Mouse (Mus musculus) spleen, embryonic (tissue): ENCODE results near the gene Csrp2.

Experiments
- CTCF ChIA-PET: fragments of 350-600 bp; sonication (Branson Sonifier 250); formaldehyde crosslinking; loops from one replicate; lab custom pipeline; 2022; lab: Charles Lee

Csrp2 gene

DNA sequence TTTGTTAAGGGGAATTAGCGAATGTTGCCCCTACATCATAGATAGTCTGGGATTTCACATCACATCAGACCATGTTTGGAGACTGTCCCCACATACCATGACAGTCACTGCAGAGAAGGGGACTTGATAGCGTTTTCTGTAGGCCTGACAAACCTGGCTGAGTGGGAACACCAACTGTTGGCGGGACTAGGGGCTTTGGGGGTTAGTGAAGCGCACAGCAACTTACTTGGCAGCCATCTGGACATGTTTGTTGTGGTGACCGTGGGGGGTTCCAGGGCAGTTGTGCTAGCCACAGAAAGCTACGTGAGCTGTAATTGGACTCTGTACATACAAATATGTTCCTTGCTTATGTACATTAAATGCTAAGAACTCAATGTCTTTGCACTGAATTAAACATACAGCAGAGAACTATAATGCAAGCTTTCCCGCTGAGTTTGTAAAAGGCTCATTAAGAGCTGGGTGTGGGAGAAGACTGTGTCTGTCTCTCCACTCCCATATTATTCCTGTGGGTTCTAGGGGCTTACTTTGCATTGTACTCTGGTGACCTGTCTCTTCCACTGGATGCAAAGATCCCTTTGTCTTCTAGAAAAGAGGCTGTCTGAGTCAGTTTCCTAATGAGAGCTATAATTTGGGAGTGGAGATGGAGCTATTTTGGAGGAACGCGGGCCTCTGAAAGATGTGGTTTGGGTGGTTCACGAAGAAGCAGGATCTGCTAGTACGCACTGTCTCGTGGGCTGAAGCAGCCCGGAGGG, 11.7 kb downstream of the Csrp2 start:
- CTCF ChIA-PET: no interaction called here

DNA sequence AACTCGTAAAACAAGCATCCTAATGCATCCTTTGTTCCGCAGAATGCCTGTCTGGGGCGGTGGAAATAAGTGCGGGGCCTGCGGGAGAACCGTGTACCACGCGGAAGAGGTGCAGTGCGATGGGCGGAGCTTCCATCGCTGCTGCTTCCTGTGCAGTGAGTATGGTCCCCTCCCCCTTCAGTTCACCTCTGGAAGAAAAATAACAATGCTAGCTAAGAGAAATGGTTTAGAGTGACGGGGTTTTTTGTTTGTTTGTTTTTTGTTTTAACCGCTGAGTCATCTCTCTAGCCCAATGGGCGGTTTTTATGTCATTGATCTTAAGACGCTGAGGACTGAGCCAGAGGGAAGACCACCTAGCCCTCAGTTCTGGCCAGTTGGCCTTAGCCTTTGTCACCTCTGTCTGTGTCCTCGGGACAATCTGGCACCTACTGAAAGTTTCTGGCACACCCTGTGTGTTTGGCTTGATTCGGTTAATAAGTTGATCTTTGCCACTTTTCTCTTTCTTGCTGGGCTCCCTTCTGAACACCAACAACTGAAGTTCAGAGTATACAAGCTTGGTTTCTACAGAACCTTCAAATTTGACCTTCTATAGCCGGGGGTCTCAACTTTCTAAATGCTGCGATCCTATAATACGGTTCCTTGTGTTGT, 12.4 kb downstream of the Csrp2 start:
- CTCF ChIA-PET: no interaction called here

DNA sequence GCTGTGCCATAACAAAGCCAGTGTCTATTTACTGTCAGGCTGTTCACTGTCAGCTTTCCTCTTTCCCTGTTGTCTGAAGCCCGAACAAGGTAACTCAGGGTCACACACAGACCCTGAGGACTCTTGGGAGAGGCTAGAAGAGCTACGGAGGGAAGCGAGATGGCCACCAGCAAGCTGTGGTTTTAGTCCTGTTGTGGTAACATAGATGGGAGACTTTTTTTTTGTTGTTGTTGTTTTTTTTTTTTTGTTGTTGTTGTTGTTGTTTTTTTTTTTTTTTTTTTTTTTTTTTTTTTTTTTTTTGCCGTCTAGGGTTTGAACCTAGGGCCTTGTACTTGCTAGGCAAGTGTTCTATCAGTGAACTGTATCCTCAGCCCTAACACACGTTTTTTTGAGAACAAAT, 14.0 kb downstream of the Csrp2 start:
- CTCF ChIA-PET: interaction anchor here (0.5 to 0.8 kb wide), 4 partner anchors 9 to 531 kb away, joined by 3 to 6 read pairs (median 4); no protein-coding TSS in a partner anchor

DNA sequence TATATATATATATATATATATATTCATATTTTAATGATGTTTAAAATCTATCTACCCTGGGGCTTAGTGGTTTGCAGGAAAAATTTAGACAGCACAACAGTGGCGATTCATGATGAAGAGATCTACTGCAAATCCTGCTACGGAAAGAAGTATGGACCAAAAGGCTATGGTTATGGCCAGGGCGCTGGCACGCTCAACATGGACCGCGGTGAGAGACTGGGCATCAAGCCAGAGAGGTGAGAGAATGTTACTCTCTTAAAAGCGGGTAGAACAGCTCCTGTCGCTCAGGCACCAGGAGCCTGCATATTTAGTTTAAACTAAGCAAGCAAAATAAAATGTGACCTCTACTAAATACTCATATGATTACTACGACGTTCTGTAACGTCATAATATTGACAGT, 15.5 kb downstream of the Csrp2 start:
- CTCF ChIA-PET: no interaction called here

DNA sequence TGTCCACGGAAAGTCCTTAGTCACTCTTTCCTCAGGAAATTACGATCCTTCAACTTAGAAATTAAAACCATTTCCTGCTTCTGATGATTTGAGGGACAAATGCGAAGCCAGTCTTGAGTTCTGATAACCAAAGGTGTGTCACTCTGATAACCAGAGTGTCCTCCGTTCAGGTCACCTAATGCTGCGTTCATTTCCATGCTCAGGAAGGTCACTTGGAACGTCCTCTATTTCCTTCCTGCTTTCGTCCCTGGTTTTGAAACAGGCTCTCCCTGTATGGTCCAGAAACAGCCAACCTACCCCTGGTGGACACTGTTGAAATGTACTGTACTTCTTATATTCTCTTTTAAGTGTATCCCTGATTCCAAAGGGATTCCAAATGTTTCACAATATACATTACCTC, 16.1 kb downstream of the Csrp2 start:
- CTCF ChIA-PET: no interaction called here

DNA sequence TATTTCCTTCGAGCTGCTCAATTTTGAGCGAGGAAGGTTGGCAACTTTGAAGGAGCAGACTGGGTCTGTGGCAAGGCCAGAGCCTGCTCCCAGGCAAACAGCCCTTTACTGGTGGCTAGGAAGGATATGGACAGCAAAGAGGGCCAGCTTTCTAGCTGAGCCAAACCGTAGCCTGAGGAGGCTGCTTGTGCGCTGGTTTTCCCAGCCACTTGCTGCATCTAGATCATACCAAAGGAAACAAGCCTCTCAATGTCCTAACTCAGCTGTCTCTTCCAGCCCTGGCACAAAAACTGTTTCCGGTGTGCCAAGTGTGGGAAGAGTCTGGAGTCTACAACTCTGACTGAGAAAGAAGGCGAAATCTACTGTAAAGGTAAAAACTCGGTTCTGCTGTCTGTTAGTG, 18.8 kb downstream of the Csrp2 start:
- CTCF ChIA-PET: no interaction called here

DNA sequence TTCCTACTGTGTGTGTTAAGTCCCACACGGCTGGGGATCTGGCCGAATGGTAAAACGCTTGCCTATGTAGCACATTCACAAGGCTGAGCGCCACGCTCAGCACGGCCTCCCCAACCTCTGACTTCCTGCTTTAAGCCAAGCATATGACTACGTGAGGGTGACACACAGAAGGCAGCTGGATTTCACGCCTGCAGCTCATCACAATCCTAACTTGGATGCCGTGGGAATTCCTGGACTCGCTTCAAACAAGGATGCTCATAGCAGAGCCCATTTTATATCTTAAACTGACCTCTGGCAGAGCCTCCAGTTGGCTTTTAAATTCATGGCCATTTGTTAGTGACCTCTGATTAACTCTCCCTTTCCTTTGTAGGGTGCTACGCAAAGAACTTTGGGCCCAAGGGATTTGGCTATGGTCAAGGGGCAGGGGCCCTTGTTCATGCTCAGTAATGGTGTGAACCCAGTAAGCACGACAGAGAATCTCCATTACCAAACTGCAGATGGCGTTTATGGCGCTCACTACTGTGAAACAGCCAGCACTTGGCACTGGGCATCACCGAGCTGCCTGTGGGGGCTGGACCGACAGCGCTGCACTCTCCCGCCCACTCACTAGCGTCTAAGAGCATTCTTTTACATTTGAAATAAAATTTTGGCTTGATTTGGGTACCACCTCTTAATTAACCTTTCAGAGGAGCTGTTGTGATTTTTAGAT, 19.4 kb downstream of the Csrp2 start:
- CTCF ChIA-PET: no interaction called here

DNA sequence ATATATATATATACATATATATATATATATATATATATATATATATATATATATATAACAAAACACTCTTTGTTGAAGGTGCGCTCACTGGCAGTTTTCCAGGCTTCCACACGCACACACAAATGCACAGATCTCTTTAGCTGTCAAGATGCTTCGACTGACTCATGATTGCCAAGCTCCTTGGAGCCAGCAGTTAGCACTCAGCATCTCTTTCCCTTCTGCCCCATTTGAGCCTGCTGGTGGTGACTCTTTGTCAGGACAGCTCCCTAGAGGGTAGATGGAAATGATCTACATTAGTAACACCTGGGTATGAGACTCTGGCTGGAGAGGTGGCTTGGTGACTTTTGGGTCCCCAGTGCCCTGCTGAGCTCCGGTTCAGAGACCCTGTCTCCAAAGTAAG, 20.1 kb downstream of the Csrp2 start:
- CTCF ChIA-PET: no interaction called here

DNA sequence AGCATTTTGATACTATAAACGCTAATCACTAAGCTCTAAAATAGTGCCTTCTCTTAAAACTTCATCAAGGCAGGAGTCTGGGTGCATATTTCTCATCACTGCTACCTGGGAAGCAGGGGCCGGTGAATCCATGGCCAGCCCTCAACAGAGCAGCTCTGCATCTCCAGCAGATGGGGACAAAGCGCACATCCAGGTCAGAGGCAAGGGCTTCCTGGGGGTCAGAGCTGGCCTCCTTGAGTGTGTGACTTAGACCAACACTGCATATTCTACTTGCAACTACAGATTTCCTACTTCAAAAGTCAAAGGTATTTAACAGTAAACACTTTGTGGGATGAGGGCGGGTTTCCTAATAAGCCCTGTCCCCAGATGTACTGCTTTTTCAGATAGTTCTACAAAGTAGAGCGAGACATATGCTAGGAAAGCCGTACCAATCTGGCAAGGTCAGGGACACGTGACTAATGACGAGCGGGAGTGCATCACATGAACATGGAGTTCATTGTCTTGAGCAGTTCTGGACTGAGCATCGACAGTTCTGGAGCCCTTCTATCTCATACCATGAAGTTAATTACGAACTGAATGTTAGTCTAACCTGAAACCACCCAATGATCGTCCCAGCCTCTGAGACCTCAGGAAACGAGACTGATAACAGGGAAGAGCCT, 21.3 kb downstream of the Csrp2 start:
- CTCF ChIA-PET: no interaction called here

DNA sequence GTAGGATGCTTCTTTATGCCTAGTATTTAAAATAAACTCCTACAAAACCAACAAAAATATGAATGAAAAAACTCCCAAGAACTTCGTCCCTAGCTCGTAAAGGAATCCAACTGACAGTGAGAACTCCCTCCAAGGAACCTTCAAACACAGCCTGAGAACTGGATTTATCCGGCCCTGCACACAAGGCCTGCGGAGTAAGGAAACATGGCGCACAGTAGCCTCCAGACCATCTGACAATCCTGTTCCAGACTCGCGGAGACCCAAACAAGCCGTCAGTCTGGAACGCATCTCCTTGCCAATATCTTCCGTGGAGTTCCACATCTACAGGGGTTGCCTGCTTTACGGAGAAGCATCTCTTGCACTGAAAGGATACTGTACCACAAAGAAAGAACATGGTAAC, 22.4 kb downstream of the Csrp2 start:
- CTCF ChIA-PET: no interaction called here

DNA sequence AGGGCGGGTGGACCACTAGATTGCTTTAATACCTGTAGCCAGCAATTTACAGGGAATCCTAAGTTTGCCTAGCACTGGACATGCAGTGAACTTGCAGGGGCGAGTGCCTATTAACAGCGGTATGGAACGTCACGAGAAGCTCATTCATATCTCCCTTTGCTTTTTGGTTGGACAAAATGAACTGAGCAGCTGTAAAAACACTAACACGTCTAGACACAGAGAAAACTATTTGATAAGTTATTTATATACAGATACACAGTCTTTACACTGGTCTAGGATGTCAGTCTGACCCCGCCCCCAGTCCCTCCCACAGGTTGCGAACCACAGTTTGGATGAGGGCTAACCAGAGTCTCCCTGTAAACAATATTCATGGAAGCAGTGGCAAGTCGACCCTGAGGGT, 23.2 kb downstream of the Csrp2 start:
- CTCF ChIA-PET: no interaction called here

DNA sequence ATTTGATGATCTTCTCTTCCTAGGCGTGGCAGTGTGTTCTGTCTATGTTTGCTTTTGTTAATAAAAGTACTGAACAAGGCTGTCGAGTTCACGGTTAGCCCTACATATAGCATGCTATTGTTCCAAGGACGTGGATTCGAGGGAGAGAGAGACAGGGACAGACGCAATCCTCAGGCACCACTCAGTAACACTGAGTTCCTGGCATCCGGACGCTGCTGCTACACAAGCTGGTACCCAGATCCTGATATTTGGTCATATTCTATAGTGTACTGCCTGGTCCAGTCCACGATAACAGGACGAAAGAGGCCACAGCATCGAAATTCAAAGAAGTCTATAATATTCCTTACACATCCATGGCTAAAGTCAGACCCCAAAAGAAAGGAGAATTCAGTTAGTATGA, 24.6 kb downstream of the Csrp2 start:
- CTCF ChIA-PET: no interaction called here

DNA sequence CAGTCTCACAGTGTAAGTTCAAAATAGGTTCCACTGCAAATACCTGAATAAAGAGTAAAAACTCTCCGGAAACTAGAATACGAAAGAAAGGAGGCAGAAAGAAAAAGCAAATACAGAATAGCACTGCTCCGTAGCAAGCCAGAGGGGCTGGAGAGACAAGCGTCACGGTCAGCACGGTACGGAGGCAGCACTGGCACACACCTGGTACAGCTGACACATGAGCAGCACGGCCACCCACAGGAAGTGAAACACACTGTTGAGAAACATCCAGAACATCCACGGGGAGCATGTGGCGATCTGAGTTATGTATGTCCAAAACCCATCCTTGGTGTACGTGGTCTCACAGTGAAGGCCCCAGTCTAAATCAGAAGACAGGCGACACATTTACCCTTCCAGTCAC, 26.4 kb downstream of the Csrp2 start:
- CTCF ChIA-PET: no interaction called here

DNA sequence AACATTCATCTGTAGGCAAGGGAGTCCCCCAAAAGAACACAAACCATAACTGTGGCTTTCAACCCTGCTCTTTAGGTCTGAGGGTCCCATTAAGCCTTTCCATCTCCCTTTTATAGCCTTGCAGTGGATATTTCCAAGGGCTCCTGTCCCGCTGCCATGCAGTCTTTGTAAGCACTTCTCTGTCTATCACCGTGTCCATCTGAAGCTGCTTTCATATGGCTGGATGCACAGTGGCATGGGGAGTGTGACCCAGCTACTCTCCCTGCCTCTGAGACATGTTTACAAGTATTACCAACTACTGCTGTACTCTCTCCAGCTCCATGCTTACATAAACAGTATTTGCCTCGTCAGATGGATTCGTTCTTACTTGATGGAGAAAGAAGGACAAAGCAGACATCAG, 28.0 kb downstream of the Csrp2 start:
- CTCF ChIA-PET: no interaction called here

DNA sequence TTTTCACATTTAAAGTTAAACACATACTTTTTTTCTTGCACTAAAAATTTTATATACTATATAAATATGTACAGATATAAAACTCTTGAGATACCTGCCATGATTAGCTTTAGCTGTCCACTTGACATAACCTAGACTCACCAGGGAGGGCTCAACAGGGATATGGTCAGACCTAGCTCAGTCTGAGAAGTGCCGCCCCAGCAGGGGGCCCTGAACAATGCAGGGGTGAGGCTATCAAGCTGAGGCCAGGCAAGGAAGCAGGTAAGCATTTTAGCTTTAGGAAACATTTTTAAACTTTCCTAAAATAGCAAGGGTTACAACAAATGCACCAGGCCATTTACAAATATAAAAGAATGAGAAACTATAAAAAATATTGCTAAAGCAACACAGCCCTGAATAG, 31.5 kb downstream of the Csrp2 start:
- CTCF ChIA-PET: no interaction called here

DNA sequence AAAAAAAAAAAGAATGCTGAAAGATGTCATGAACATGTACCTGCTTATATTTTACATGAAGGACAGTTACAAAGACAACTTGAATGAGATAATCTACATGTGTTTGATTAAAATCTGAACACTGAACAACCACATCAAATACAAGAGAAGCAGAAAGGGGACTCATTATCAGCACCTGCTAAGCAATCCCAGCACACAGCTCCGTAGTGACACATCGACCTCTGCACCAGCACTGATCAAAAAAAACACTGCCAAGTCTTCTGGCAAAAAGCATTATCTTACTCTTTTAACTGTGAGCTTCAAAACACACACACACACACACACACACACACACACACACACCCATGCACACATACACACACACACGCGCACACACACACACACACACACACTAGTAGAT, 32.2 kb downstream of the Csrp2 start:
- CTCF ChIA-PET: no interaction called here

DNA sequence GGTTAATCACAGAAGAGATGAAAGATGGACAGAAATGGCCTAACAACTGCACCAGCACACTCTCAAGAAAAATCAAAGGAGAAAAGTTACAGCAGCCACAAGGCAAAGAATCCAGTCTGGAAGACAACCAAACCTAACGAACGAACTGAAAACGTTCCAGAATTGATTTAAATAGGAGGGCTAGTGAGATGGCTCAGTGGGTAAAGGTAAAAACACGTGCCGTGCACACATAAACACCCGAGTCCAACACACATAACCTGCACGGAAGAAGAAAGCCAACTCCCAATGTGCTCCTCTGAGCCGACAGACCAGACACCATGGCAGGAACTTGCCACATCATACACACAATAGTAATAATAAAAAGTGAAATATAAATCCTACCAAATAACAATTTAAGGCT, 32.7 kb downstream of the Csrp2 start:
- CTCF ChIA-PET: no interaction called here

DNA sequence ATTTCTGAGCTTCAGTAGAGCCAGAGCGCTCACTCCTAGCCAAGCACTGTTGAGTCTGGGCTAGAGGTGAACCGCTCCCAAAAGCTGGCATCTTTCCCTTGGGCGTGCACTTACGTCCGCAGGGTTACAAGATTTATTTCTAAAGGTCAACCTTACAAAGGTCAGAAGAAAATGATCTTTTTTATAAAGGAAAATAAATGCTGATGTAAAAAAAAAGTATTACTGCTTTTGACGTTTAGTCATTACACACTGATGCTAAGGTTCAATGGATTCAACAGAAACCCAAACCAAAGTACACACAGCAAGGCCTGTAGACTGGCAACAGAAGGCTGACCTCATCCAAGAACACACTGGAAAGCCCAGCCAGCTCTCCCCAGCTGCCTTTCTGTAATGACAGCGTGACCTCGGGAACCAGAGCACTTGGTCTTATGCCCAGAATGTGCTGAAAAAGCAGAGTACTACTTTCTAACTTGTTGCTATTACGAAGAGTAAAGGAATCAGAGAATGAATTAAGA, 33.4 kb downstream of the Csrp2 start:
- CTCF ChIA-PET: no interaction called here

DNA sequence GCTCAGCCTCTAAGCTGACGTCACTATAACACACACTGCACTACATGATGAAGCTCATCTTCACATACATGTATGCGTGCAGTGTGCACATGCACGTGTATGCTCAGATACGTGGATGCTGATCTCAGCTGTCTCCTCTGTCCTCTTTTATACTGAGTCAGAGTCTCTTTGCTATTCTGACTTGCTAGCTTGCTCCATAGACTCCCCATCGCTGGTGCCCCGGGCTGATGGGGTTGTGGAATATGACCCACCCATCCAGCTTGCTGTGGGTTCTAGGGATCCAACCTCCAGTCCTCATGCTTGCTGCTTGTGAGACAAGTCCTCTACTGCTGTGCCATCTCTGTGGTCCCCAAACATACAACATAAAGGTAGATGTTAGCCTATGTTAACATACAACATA, 39.3 kb downstream of the Csrp2 start:
- CTCF ChIA-PET: no interaction called here

DNA sequence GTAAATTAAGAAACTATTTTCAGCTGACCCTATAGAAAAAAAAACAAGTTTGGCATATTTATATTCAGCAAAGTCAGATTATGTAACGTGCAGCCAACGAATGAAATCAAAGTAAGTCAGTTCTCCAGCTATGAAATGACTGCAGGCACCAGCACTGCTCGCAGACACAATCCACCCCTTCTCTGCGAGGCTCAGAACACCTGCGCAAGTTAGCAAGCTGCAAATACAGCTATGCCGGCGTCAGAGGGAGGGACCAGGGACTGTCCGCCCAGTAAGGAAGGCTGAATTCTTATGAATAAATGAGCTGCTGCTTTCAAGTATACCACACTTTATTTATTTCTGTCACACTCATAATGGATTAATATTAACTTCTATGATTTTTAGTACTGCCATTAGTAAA, 40.2 kb downstream of the Csrp2 start:
- CTCF ChIA-PET: no interaction called here

DNA sequence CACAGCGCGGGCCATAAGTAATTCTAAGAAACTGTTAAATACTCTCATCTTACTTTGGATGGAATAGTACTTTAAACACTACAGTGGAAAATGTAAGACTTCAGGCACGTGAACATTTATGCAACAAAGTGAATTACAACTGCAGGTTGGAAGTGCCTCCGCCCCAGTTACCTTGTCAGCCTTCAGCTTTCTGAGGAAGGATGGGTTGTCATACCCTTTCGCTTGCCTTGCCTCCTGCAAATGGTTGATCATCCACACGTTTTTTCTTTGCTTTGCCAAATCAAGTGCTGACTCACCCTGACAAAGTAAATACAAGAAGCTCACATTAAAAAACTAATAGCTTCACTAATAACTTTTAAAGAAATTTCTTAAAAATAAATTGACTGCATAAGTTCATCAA, 41.3 kb downstream of the Csrp2 start:
- CTCF ChIA-PET: no interaction called here

DNA sequence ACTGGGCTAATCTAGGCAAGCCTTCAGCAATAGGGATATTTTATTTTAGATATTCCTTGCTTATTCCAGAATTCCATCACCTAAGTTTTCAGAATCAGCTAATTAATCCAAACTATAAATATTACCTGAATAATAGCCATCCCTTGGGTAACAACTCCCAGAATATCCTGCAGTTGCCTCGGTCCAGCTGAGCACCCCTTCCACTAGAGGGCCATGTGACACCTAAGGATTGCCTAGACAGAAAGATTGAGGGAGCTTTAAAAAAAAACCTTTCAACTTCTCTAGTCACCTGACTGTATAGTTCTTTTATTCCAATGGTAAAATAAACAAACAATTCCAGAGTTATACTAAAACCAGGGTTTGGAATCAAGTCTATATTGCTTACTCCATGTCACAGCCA, 42.6 kb downstream of the Csrp2 start:
- CTCF ChIA-PET: no interaction called here
